Mouse (Mus musculus): ENCODE data around the gene Arl16.

DNA sequence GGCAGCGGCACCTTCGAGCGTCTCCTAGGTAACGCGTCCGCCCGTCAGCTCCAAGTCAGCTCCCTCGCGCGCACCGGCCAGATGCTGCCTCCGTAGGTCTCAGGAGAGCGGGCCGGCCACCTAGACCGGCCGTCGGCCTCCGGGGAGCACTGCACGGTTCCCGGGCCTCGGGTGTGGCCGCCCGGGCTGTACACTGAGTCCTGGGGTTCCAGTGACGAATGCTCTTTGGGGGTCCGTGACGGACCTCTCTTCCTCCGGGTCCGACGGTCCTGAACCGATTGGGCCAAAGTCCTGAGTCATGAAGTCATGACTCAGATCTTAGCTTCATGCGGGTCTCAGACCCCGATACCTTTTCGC lies 307 bp upstream of the Arl16 start:
- TF ChIP-seq EP300 (IDR thresholded peaks at IDR 0.05; ENCODE audit: insufficient read depth, low read depth, low read length): no peak
- TF ChIP-seq POLR2A (IDR thresholded peaks at IDR 0.05; ENCODE audit: insufficient read depth, low read depth, low read length): no peak
